Mouse (Mus musculus): ENCODE measurements around the gene Adam19. TPM values are rescaled to one million over a fixed set of nuclear protein-coding genes. Genes with fewer than 3 reads are reported as not detected.

Adam19 gene
- total RNA-seq, 2 experiments from 2014 or later, result 56.8 to 77.7 TPM

DNA sequence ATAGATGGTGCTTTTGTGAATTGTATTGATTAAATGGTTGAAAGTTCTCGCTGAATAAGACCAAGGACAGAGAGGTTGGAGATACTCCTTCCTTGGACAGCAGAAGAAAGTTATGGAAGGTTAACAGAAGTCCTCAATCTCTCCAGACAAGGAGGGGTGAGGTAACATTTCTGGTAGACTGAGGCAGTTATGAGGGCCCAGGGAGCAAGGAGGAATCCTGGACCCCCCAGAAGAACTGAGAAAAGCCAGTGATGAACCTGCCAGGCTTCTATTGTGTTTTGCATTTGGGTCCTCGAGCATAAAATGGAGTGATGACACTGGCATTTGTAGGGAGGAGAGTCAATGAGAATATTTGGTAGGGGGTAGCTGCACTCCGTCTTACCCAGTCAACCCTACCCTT lies 129.2 kb downstream of the Adam19 start:
- DNase-seq, result no peak
- intact Hi-C loops (cut with DNase I), result no loop called here

GRCm38 (mm10) chr11:46185486-46185885 lies 129.7 kb downstream of the Adam19 start:
- no peak for DNase-seq
- intact Hi-C loops (cut with DNase I), result no loop called here

DNA sequence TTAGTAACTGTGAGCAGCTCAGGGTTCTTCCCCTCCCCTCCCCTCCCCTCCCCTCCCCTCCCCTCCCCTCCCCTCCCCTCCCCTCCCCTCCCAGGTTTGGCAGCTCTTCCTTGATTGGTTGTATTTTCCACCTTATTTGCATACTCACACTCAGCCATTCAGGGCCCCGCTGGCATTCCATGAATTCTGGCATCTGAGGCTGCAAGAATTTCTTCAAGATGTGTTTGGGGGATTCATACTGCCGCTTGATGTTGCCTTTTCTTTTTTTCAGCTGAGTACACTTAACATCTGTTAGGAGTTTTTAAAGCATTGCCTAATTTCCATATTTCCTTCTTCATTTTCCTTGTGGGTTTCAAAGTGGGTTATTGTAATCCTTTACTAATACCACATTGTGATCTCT lies 132.5 kb downstream of the Adam19 start:
- intact Hi-C loops (cut with DNase I), result no loop called here

GRCm38 (mm10) chr11:46194175-46194574 lies 138.4 kb downstream of the Adam19 start:
- no peak for DNase-seq
- intact Hi-C loops (cut with DNase I), result no loop called here

More for the DNA sequence above, 132.5 kb downstream of the Adam19 start:
- DNase-seq, result no peak

Small RNA genes within 50 kb of the gene (microRNA-seq; reads per million reads assigned to microRNA genes)
- gene Mir7239 (0 to 0.60 reads per million in 2 experiments), gene Mir8100 (0 to 0.81 reads per million in 2 experiments)

Other genes with a start within 250 kb of the Adam19 start
- 10 to 100 TPM; 37.4 to 38.2 TPM for gene Clint1, start 203.9 kb upstream of the Adam19 start, total RNA-seq (2021)
- 1 to 10 TPM; 4.8 to 5.2 TPM for gene Lsm11, start 111.1 kb upstream of the Adam19 start, total RNA-seq (2021)
- gene Thg1l, start 100.5 kb upstream of the Adam19 start, total RNA-seq (2021), result 1 to 10 TPM; 4.9 to 6.3 TPM
- under 1 TPM; 0.14 to 0.24 TPM for gene Sox30, start 75.7 kb upstream of the Adam19 start, total RNA-seq (2021)
- 1 to 10 TPM; 2.3 to 3.1 TPM for gene Gm12166, start 3.7 kb upstream of the Adam19 start, total RNA-seq (2021)
- gene Nipal4, start 110.5 kb downstream of the Adam19 start, total RNA-seq (2021), result under 1 TPM; 0.07 to 0.24 TPM
- not detected for gene Fndc9, start 179.5 kb downstream of the Adam19 start, total RNA-seq (2021)